Mouse (Mus musculus) limb, embryonic 11.5 days (tissue): ENCODE measurements at regions not wholly inside any gene's neighbourhood (a gene's known extent, or its start where the extent isn't known, plus 50 kb on each side); places are given as distances from the start of the nearest gene placed in this dataset.

Experiments used
- ATAC-seq: fragments of 200-750 bp; cut with Nextera tagmentation; 2 replicates; pipeline ENCODE4 v1.8.0; 2017; ENCODE audit warnings: low read depth; ENCODE audit not compliant: insufficient number of reproducible peaks, low FRiP score, low TSS enrichment
- DNase-seq: peaks from one replicate; pipeline ENCODE4 v3.0.0-alpha.2; 2015; ENCODE audit warnings: low spot score
- H3K27ac ChIP-seq: fragments of 300-500 bp; sonication (generic); replicated peaks from 2 replicates; pipeline ENCODE4 v1.5.1; 2014; ENCODE audit warnings: low read depth, mild to moderate bottlenecking, low read length
- H3K27me3 ChIP-seq: fragments of 300-500 bp; sonication (generic); 2 replicates; pipeline ENCODE4 v1.6.1; 2014; ENCODE audit warnings: mild to moderate bottlenecking, low read length, mixed read lengths; ENCODE audit not compliant: control insufficient read depth, insufficient read depth
- H3K36me3 ChIP-seq: fragments of 300-500 bp; sonication (generic); 2 replicates; pipeline ENCODE4 v1.6.1; 2014; ENCODE audit warnings: mild to moderate bottlenecking, low read length, moderate library complexity, mixed read lengths; ENCODE audit not compliant: control insufficient read depth, insufficient read depth
- H3K4me1 ChIP-seq: fragments of 300-500 bp; sonication (generic); 2 replicates; pipeline ENCODE4 v1.6.1; 2014; ENCODE audit warnings: low read length, mixed read lengths; ENCODE audit not compliant: control insufficient read depth, insufficient read depth
- H3K4me2 ChIP-seq: fragments of 300-500 bp; sonication (generic); 2 replicates; pipeline ENCODE4 v1.6.1; 2014; ENCODE audit warnings: low read depth, mild to moderate bottlenecking, moderate library complexity; ENCODE audit not compliant: severe bottlenecking
- H3K4me3 ChIP-seq: fragments of 300-500 bp; sonication (generic); 2 replicates; pipeline ENCODE4 v1.5.1; 2014; ENCODE audit warnings: low read depth, low read length
- H3K9ac ChIP-seq: fragments of 300-500 bp; sonication (generic); 2 replicates; pipeline ENCODE4 v1.6.1; 2014; ENCODE audit warnings: mild to moderate bottlenecking, low read length
- H3K9me3 ChIP-seq: fragments of 300-500 bp; sonication (generic); 2 replicates; pipeline ENCODE4 v1.6.1; 2016; ENCODE audit warnings: low read length; ENCODE audit not compliant: control insufficient read depth
- WGBS: fragments of 180-500 bp; shearing (Covaris S2); extraction: QIAGEN DNeasy Blood & Tissue Kit; methylation state at CpG from one replicate; pipeline ENCODE4 v1.1.7; 2014; 5-methylcytosine and 5-hydroxymethylcytosine counted together

DNA sequence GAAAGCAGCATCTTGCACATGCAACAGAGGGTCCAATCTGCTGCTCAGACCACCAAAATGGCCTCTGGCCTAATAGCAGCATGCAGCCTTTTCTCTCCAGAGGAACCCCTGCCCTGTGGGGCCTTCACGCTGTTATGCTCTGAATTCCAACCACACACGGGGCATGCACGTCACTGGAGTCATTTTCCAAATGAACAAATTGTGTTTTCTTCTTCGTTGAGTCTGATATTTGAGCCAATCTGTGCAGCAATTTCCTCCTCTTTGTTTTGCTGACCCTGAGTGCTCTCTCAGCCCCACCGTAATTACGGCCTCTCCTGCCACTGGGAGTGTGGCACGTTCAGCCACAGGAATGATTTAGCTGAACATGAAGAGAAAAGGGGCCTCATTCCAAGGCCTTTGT lies 174.3 kb upstream of the Klhl29 start:
- ATAC-seq (no peak), DNase-seq (peak; percentile 41)
- Histone ChIP-seq H3K27ac (0 out of 2 replicates have a peak overlapping the region, but pooled peaks have one; percentile 14), H3K36me3 (no peaks in the 10 kb centered on the region), H3K9me3 (no peaks in the 10 kb centered on the region), H3K4me2 (no peak overlapping the region), H3K27me3 (no peaks in the 10 kb centered on the region), H3K4me3 (no peak overlapping the region), H3K4me1 (peaks cover 13% of the 10 kb centered on the region; the same call in 1 of the 2 replicates), H3K9ac (no peak overlapping the region)
- 27% methylated on average over 7 of the region's 7 CpGs for WGBS

DNA sequence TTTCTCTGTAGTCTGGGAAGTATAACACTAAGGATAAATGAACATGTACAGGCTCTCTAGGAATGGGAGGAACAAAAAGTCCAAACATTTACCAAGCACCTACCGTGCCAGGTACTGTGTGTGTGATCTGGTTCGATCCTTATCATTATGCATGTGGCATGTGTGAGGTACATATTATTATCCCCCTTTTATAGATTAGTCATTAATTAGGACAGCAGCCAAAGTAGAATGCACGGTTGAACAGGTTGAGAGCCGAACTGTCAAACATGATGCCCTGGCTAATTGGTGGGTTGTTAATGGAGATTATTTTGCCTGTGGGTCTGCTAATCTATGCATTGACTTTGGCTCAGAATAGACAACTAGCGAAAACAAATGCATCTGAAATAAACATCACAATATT lies 172.2 kb upstream of the Klhl29 start:
- Histone ChIP-seq H3K36me3 (no peaks in the 10 kb centered on the region), H3K27me3 (no peaks in the 10 kb centered on the region)
- WGBS, result 82% methylated on average over 5 of the region's 5 CpGs

DNA sequence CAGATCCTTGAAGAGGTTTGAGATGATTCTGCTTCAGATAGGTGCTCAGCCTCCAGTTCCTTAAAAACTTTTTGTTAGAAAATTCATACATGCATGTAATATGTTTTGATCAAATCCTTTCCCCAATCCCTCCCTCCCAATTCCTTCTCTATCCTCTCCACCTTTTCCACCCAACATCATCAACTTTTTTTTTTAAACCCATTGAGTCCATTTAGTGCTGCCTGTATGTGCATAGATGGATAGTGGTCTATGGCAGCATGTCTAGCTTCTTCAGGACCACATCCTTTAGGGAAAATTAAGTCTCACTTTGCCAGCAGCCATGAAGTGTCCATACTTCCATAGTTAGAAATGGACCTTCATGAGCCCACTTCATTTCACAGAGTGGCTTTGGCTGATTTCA lies 167.2 kb upstream of the Klhl29 start:
- Histone ChIP-seq H3K9ac (no peak overlapping the region), H3K4me2 (no peak overlapping the region), H3K36me3 (no peaks in the 10 kb centered on the region), H3K27me3 (no peaks in the 10 kb centered on the region), H3K4me1 (no peaks in the 10 kb centered on the region), H3K4me3 (no peak overlapping the region), H3K27ac (no peak overlapping the region), H3K9me3 (no peaks in the 10 kb centered on the region)
- DNase-seq (no peak), ATAC-seq (no peak)

More for the DNA sequence above, 172.2 kb upstream of the Klhl29 start:
- Histone ChIP-seq H3K4me3 (no peak overlapping the region), H3K9ac (no peak overlapping the region), H3K4me1 (peaks cover 13% of the 10 kb centered on the region; the same call in 1 of the 2 replicates), H3K27ac (no peak overlapping the region), H3K9me3 (no peaks in the 10 kb centered on the region), H3K4me2 (no peak overlapping the region)
- DNase-seq, result no peak
- ATAC-seq, result no peak

DNA sequence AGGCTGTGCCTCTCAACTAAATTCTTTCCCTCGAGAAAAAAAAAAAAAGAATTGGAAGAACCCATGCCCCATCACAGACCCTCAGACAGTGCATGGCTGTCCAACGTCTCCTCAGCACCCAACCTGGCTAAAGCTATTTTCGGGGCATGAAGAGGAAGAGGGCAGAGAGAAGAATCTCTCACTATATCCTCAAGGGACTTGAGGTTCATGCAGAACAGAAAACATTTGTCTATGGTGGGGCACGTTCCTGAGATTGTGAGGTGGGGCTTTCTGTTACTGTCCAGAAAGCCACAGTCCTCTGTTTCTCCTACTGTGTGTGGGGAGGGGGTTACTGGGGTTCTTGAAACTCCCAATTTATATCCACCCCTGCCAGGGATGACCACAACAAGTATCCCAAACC lies 120.8 kb upstream of the Klhl29 start:
- ATAC-seq (no peak), DNase-seq (no peak)
- WGBS, result 80% methylated on average over 4 of the region's 4 CpGs
- Histone ChIP-seq H3K4me3 (no peak overlapping the region), H3K4me1 (no peaks in the 10 kb centered on the region), H3K9ac (no peak overlapping the region), H3K36me3 (no peaks in the 10 kb centered on the region), H3K4me2 (no peak overlapping the region), H3K27me3 (no peaks in the 10 kb centered on the region), H3K27ac (no peak overlapping the region), H3K9me3 (no peaks in the 10 kb centered on the region)

DNA sequence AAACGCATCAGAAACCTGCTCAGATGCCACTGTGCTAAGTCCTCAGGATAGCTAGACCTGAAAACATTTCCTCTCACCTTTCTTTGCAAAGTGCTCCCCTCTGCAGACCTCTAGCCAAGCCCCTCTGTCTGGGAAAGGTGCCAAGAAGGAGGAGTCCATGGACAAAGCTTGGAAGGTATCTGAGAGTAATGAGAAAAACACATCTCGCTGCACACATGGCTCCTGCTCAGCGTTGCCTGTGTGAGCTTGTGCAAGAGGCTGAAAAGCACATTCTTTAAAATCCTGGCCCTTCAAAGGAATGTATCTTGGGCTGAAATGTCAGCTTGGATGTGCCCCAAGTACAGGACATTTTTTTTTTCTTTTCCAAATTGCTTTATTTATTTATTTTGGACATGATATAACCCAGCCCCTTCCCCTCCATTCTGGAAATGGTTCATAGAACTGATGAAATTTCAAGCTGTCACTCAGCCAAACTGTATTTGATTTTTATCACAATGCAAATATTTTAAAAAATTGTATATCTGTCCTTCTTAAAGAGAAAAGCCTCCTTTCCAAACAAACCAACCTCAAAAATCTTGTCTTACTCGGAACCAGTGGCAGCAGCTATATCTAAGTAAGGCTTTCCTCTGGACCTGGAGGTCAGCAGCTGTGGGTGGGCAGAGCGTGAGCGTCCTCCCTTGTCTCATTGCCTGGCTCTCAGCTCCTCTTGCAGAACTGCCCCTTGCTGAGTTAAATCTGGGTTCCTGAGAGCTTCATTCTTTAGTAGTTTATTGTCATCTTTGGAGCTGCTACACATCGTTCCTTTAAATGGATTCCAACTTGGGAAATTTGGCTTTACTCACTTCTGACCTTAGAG lies 119.4 kb upstream of the Klhl29 start:
- Histone ChIP-seq H3K27ac (no peak overlapping the region), H3K4me1 (no peaks in the 10 kb centered on the region), H3K36me3 (no peaks in the 10 kb centered on the region), H3K9ac (no peak overlapping the region), H3K27me3 (no peaks in the 10 kb centered on the region), H3K9me3 (no peaks in the 10 kb centered on the region), H3K4me2 (no peak overlapping the region), H3K4me3 (no peak overlapping the region)
- 0 out of 2 replicates have a peak, but pooled peaks have one; percentile 39 for ATAC-seq
- 68% methylated on average over 7 of the region's 7 CpGs for WGBS
- DNase-seq, result peak; percentile 27

DNA sequence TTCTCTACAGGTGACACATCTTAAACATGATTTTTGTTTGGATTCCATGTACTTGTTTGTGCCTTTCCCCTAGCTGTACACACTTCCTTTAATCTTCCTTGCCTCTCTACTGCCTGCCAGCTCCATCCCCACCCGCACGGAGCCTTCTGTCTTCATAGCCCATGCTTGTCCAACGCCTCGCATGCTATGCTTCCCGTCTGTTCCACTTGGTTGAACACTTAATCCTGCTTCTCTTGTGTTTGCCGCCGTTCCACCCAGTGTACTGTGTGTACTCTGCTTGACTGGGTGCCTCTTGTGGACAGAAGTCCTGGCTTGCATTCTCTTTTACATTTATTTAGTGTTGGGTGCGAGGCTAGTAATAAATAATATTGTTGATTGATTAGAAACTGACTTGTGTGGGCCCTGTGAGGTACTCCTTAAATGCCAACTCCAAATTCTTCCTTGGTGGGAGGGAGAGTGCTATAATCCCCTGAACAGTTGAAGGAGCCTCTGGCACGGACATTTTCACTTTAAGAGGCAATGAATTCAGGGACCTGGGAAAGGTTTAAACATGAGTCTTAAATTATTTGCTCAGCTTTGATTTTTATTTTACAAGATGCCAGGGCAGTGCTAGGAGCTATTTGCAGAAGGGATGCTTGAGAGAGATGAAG lies 88.9 kb upstream of the Klhl29 start:
- no peaks in the 10 kb centered on the region for H3K4me1 ChIP-seq
- no peaks in the 10 kb centered on the region for H3K36me3 ChIP-seq
- no peak overlapping the region for H3K27ac ChIP-seq
- WGBS, result 78% methylated on average over 9 of the region's 9 CpGs
- H3K9ac ChIP-seq, result no peak overlapping the region
- no peak for DNase-seq
- no peak for ATAC-seq
- no peaks in the 10 kb centered on the region for H3K27me3 ChIP-seq
- H3K9me3 ChIP-seq, result no peaks in the 10 kb centered on the region
- no peak overlapping the region for H3K4me2 ChIP-seq
- H3K4me3 ChIP-seq, result no peak overlapping the region

DNA sequence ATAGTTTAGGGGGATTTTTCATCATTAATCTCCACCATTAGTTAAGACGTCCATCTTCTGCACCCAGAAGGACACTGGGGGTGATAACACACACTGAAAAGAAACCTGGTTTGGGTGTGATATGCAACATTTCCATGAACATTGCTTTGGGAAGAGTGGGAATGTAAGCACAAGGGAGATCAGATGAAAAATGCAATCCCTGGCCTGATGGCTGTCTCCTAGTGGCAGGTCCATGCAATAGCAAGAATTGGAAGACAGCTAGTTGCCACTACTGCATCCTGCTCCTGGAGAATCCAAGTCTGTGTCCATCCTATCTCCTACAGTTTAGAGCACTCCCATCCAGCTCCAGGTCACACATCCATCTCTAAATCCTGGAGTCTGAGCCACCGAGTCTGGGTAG lies 77.7 kb upstream of the Klhl29 start:
- no peak for ATAC-seq
- Histone ChIP-seq H3K27me3 (no peaks in the 10 kb centered on the region), H3K27ac (no peak overlapping the region), H3K9ac (no peak overlapping the region), H3K36me3 (no peaks in the 10 kb centered on the region), H3K9me3 (no peaks in the 10 kb centered on the region), H3K4me3 (no peak overlapping the region), H3K4me2 (no peak overlapping the region), H3K4me1 (no peaks in the 10 kb centered on the region)
- DNase-seq, result no peak
- WGBS, result 84% methylated on average over 2 of the region's 2 CpGs

DNA sequence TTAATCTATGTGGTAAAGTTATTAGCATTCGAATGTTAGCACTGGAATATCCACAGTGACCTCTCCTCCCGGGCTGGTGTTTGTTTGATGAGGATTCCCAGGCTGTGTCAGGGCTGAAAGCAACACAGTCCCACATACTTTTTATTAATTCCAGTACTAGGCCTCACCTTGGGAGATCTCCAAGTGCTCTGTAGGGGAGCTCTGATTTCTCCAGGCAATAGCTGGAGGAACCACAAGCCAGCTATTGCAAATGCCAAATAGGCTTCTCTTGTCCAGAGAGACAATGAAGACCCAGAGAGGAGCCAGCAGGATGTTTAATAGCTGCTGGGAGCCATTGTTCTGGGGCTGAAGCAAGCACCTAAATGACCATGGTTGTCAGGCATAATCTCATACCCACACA lies 68.2 kb upstream of the Klhl29 start:
- DNase-seq, result no peak
- H3K4me3 ChIP-seq, result no peak overlapping the region
- no peaks in the 10 kb centered on the region; the same call in 1 of the 2 replicates for H3K4me1 ChIP-seq
- no peak overlapping the region for H3K27ac ChIP-seq
- no peaks in the 10 kb centered on the region for H3K9me3 ChIP-seq
- no peak overlapping the region for H3K9ac ChIP-seq
- H3K4me2 ChIP-seq, result no peak overlapping the region
- no peaks in the 10 kb centered on the region for H3K27me3 ChIP-seq
- H3K36me3 ChIP-seq, result no peaks in the 10 kb centered on the region
- WGBS, result 79% methylated on average over 2 of the region's 2 CpGs
- ATAC-seq, result no peak
